Mouse (Mus musculus) MEL (cell line): ENCODE data around the gene Poglut1. TPM values are rescaled to one million over a fixed set of nuclear protein-coding genes. Genes with fewer than 3 reads are reported as not detected.

ENCODE experiments used
- DNase-seq: peaks from one replicate; pipeline ENCODE4 v3.0.0; 2011; ENCODE audit warnings: low read depth, low spot score
- H3K27ac ChIP-seq: 2 replicates; pipeline ENCODE4 v1.5.1; 2012; ENCODE audit warnings: low read depth, mild to moderate bottlenecking, control low read depth, low read length, moderate library complexity; ENCODE audit not compliant: control insufficient read depth
- H3K27me3 ChIP-seq, 2 experiments: fragments of 150-350 bp in 1 of 2; sonication (generic) in 1 of 2; 2 replicates each; pipeline ENCODE4 v1.6.1; 2012; ENCODE audit warnings: low read length in 2 of 2, mild to moderate bottlenecking in 2 of 2, improper control_type of control experiment in 1 of 2, moderate library complexity in 1 of 2; ENCODE audit not compliant: insufficient read depth in 2 of 2, control insufficient read depth in 1 of 2
- H3K36me3 ChIP-seq, 2 experiments: 2 replicates each; pipeline ENCODE4 v1.6.1; 2012 to 2014; ENCODE audit warnings: low read length in 2 of 2, improper control_type of control experiment in 1 of 2, inconsistent platforms in 1 of 2, mild to moderate bottlenecking in 1 of 2; ENCODE audit not compliant: insufficient read depth in 2 of 2, control insufficient read depth in 1 of 2
- H3K4me1 ChIP-seq, 2 experiments: fragments of 150-350 bp in 1 of 2; sonication (generic) in 1 of 2; 2 replicates each; pipeline ENCODE4 v1.6.1; 2012; ENCODE audit warnings: low read length in 2 of 2, improper control_type of control experiment in 1 of 2, mild to moderate bottlenecking in 1 of 2; ENCODE audit not compliant: insufficient read depth in 2 of 2, control insufficient read depth in 1 of 2
- H3K4me3 ChIP-seq, 2 experiments: fragments of 150-350 bp in 1 of 2; sonication (generic) in 1 of 2; 2 replicates each; pipeline ENCODE4 v1.5.1; 2012; ENCODE audit warnings: low read depth in 2 of 2, low read length in 2 of 2, mild to moderate bottlenecking in 2 of 2, moderate library complexity in 2 of 2, control low read depth in 1 of 2, improper control_type of control experiment in 1 of 2; ENCODE audit not compliant: control insufficient read depth in 1 of 2, insufficient read depth in 1 of 2
- H3K79me2 ChIP-seq: 2 replicates; pipeline ENCODE4 v1.6.1; 2012; ENCODE audit warnings: mild to moderate bottlenecking, low read length, moderate library complexity; ENCODE audit not compliant: control insufficient read depth, poor library complexity, insufficient read depth
- H3K9ac ChIP-seq: 2 replicates; pipeline ENCODE4 v1.6.1; 2012; ENCODE audit warnings: low read depth, mild to moderate bottlenecking, control low read depth, low read length, moderate library complexity; ENCODE audit not compliant: control insufficient read depth, poor library complexity, severe bottlenecking
- H3K9me3 ChIP-seq: fragments of 150-350 bp; sonication (generic); replicated peaks from 2 replicates; pipeline ENCODE4 v1.6.1; 2012; ENCODE audit warnings: mild to moderate bottlenecking, low read length, improper control_type of control experiment, moderate library complexity; ENCODE audit not compliant: insufficient read depth
- BHLHE40 ChIP-seq: IDR thresholded peaks from 2 replicates; pipeline ENCODE4 v1.6.1; 2012; ENCODE audit warnings: low read depth, mild to moderate bottlenecking, inconsistent platforms, low read length, improper control_type of control experiment, borderline replicate concordance
- ELF1 ChIP-seq: IDR thresholded peaks from 2 replicates; pipeline ENCODE4 v1.6.1; 2014; ENCODE audit warnings: low read depth, mild to moderate bottlenecking, inconsistent platforms, low read length, improper control_type of control experiment, moderate library complexity
- ETS1 ChIP-seq: IDR thresholded peaks from 2 replicates; pipeline ENCODE4 v1.6.1; 2012; ENCODE audit warnings: low read depth, mild to moderate bottlenecking, inconsistent platforms, low read length, improper control_type of control experiment, moderate library complexity
- GABPA ChIP-seq: IDR thresholded peaks from 2 replicates; pipeline ENCODE4 v1.6.1; 2012; ENCODE audit warnings: low read depth, mild to moderate bottlenecking, inconsistent platforms, low read length, improper control_type of control experiment, moderate library complexity
- HCFC1 ChIP-seq: IDR thresholded peaks from 2 replicates; pipeline ENCODE4 v1.6.1; 2012; ENCODE audit warnings: low read depth, mild to moderate bottlenecking, inconsistent platforms, low read length, improper control_type of control experiment, moderate library complexity
- JUND ChIP-seq: IDR thresholded peaks from 2 replicates; pipeline ENCODE4 v1.6.1; 2011; ENCODE audit warnings: low read depth, mild to moderate bottlenecking, improper control_type of control experiment, low read length
- KAT2A ChIP-seq: conservative IDR thresholded peaks from 2 replicates; pipeline ENCODE4 v1.6.1; 2012; ENCODE audit warnings: low read depth, low read length, improper control_type of control experiment, inconsistent platforms
- MAFK ChIP-seq: IDR thresholded peaks from 2 replicates; pipeline ENCODE4 v1.6.1; 2011; ENCODE audit warnings: low read depth, mild to moderate bottlenecking, low read length, improper control_type of control experiment, borderline replicate concordance
- MXI1 ChIP-seq: IDR thresholded peaks from 2 replicates; pipeline ENCODE4 v1.6.1; 2011; ENCODE audit warnings: mild to moderate bottlenecking, low read depth, low read length, improper control_type of control experiment
- MYB ChIP-seq: IDR thresholded peaks from 2 replicates; pipeline ENCODE4 v1.6.1; 2011; ENCODE audit warnings: mild to moderate bottlenecking, low read depth, low read length, improper control_type of control experiment
- MYC ChIP-seq: IDR thresholded peaks from 2 replicates; pipeline ENCODE4 v1.6.1; 2011; ENCODE audit warnings: low read depth, mild to moderate bottlenecking, low read length, improper control_type of control experiment, moderate library complexity
- NELFE ChIP-seq: IDR thresholded peaks from 2 replicates; pipeline ENCODE4 v1.6.1; 2011; ENCODE audit warnings: low read depth, low read length, improper control_type of control experiment
- NRF1 ChIP-seq: IDR thresholded peaks from 2 replicates; pipeline ENCODE4 v1.6.1; 2014; ENCODE audit warnings: low read depth, mild to moderate bottlenecking, inconsistent platforms, low read length, improper control_type of control experiment, moderate library complexity; ENCODE audit not compliant: poor library complexity, insufficient read depth, severe bottlenecking
- POLR2A ChIP-seq, 2 experiments: IDR thresholded peaks; 2 replicates each; pipeline ENCODE4 v1.6.1; 2011 to 2012; ENCODE audit warnings: low read length in 2 of 2, mild to moderate bottlenecking in 2 of 2, control low read depth in 1 of 2, improper control_type of control experiment in 1 of 2, low read depth in 1 of 2, moderate library complexity in 1 of 2; ENCODE audit not compliant: control insufficient read depth in 1 of 2, insufficient read depth in 1 of 2, poor library complexity in 1 of 2
- POLR2AphosphoS5 ChIP-seq: IDR thresholded peaks from 2 replicates; pipeline ENCODE4 v1.6.1; 2012; ENCODE audit warnings: low read depth, borderline replicate concordance, mild to moderate bottlenecking, inconsistent platforms, low read length, moderate library complexity, mixed read lengths
- RAD21 ChIP-seq: IDR thresholded peaks from 2 replicates; pipeline ENCODE4 v1.6.1; 2011; ENCODE audit warnings: mild to moderate bottlenecking, low read depth, low read length, improper control_type of control experiment
- SIN3A ChIP-seq: IDR thresholded peaks from 2 replicates; pipeline ENCODE4 v1.6.1; 2012; ENCODE audit warnings: low read length, improper control_type of control experiment, inconsistent platforms
- SMC3 ChIP-seq: IDR thresholded peaks from 2 replicates; pipeline ENCODE4 v1.6.1; 2011; ENCODE audit warnings: low read depth, low read length, improper control_type of control experiment
- TBP ChIP-seq: IDR thresholded peaks from 2 replicates; pipeline ENCODE4 v1.8.0; 2011; ENCODE audit warnings: low read depth, low read length, improper control_type of control experiment
- TCF12 ChIP-seq: IDR thresholded peaks from 2 replicates; pipeline ENCODE4 v1.6.1; 2014; ENCODE audit warnings: low read depth, mild to moderate bottlenecking, inconsistent platforms, low read length, improper control_type of control experiment, moderate library complexity
- UBTF ChIP-seq: IDR thresholded peaks from 2 replicates; pipeline ENCODE4 v1.6.1; 2012; ENCODE audit warnings: low read depth, mild to moderate bottlenecking, inconsistent platforms, low read length, improper control_type of control experiment, moderate library complexity, borderline replicate concordance; ENCODE audit not compliant: insufficient read depth
- USF1 ChIP-seq: IDR thresholded peaks from 2 replicates; pipeline ENCODE4 v1.6.1; 2014; ENCODE audit warnings: low read depth, mild to moderate bottlenecking, inconsistent platforms, low read length, improper control_type of control experiment, moderate library complexity
- USF2 ChIP-seq, 2 experiments: IDR thresholded peaks; 2 replicates each; pipeline ENCODE4 v1.6.1; 2011 to 2012; ENCODE audit warnings: improper control_type of control experiment in 2 of 2, low read length in 2 of 2, borderline replicate concordance in 1 of 2, inconsistent platforms in 1 of 2, low read depth in 1 of 2, mild to moderate bottlenecking in 1 of 2; ENCODE audit not compliant: insufficient read depth in 1 of 2
- ZC3H11A ChIP-seq: IDR thresholded peaks from 2 replicates; pipeline ENCODE4 v1.6.1; 2012; ENCODE audit warnings: low read depth, mild to moderate bottlenecking, inconsistent platforms, low read length, improper control_type of control experiment
- ZKSCAN1 ChIP-seq: IDR thresholded peaks from 2 replicates; pipeline ENCODE4 v1.6.1; 2012; ENCODE audit warnings: low read depth, mild to moderate bottlenecking, inconsistent platforms, low read length, improper control_type of control experiment, moderate library complexity
- ZNF384 ChIP-seq: IDR thresholded peaks from 2 replicates; pipeline ENCODE4 v1.6.1; 2012; ENCODE audit warnings: low read depth, mild to moderate bottlenecking, inconsistent platforms, low read length, improper control_type of control experiment
- polyA plus RNA-seq, 2 experiments: library from polyadenylated mRNA; stranded (reverse) in 1 of 2; unstranded in 1 of 2; fragments of >175 nt in 1 of 2; fragments of >200 nt in 1 of 2; gene quantifications; 2 replicates each; pipeline versions ENCODE4 v1.2.1 to v1.2.4; 2012; ENCODE audit warnings: low replicate concordance in 2 of 2, low read depth in 1 of 2; ENCODE audit not compliant: insufficient read length in 2 of 2, insufficient read depth in 1 of 2, missing spikeins in 1 of 2
- total RNA-seq: library from RNA; depleted of rRNA; stranded (reverse); fragments of 300-350 nt; gene quantifications from 2 replicates; pipeline ENCODE4 v1.2.3, GENCODE M21; 2012

Gene Poglut1
- total and polyA plus RNA-seq, 3 experiments: 17.9 to 28.6 TPM; not detected in 1

DNA sequence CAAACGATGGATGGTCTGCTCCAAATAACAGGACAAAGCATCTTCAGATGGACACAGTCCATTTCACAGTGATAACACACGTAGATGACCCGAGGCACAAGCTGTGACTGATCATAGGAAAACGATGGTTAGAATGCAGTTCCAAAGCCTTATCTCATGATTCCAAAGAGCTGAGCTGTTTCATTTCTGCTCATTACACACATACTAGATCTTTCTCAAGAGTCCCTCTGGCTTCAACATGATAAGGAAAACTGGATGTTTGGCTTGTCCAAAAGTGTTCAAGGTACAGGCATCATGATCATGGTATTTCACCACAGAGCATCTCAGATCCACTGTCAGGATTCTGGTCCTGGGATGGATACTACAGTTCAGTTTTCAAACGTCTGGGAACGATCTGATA lies 23.8 kb downstream of the Poglut1 start:
- Histone ChIP-seq H3K79me2 (peaks cover 10% of the 10 kb centered on the region), H3K4me3 (no peak overlapping the region), H3K36me3 (peaks cover 2 to 6% of the 10 kb centered on the region in 2 experiments), H3K27me3 (no peaks in the 10 kb centered on the region)
- no peak for DNase-seq
- TF ChIP-seq JUND: no peak
- no peak for TF ChIP-seq USF1
- TF ChIP-seq POLR2A (IDR thresholded peaks at IDR 0.05; ENCODE audit: control insufficient read depth in 1 of 2, insufficient read depth in 1 of 2, low read depth in 1 of 2, low read length in 2 of 2, poor library complexity in 1 of 2): no peak
- TF ChIP-seq ZKSCAN1: no peak
- TF ChIP-seq BHLHE40: no peak
- TF ChIP-seq GABPA: no peak
- no peak for TF ChIP-seq MAFK
- TF ChIP-seq, all 39 proteins: peak for 0
- Histone ChIP-seq H3K4me1 (peaks cover 0 to 3% of the 10 kb centered on the region in 2 experiments; a peak in 2 of 4 replicates), H3K9ac (no peak overlapping the region), H3K27ac (no peak overlapping the region), H3K9me3 (no peaks in the 10 kb centered on the region)

DNA sequence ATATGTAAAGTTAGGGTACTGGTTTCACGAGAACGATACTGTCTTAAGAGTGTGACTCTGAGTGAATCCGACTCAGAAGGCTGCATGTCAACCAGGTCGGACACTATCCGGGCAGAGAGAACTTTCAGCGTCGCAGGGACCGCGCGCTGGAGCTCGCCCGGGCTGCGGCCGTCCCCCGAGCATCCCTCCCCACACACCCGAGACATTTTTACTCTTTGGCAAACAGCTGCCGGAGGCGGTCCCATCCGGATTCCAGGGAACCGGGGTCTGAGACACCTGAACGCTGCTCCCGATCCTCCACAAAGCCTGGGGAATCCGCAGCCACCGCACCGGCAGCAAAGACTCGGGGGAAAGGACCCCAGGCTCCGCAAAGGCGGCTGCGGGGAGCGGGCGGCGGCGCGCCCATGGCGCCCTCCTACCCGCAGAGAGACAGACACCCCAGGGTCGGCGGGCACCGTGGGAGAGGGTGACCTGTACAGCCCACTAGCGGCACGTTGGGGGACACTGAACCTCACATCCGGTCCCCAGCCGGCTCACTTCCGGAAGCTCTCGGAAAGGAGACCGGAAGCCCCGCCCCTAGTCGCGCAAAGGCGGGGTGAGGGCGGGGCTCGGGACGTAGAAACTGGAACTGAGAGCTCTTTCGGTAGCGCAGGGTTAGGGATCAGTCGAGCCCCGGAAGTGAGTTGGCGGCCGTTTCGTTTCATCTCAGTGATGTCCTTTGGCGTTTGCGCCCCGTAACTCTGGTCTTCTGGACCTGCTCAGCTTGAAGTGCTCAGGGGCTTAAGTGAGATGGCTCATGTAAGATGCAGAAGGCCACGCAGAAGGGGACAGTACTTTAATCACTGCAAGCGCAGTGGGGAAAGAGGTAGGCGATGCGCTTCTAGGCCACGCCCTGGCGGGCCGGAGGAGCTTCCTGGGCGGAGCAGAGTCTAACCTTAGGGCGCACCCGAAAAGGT lies 27.7 kb downstream of the Poglut1 start, which contains the start of gene Timmdc1:
Gene Timmdc1 (minus strand): TSS at position 535 of the 956 bp plus-strand sequence.
- peak; percentile 97 for DNase-seq
- no peak for TF ChIP-seq POLR2AphosphoS5
- 0 out of 2 replicates have a peak, but pooled peaks have one; percentile 9 for TF ChIP-seq MYB
- no peak for TF ChIP-seq SMC3
- TF ChIP-seq POLR2A (IDR thresholded peaks at IDR 0.05; ENCODE audit: control insufficient read depth in 1 of 2, insufficient read depth in 1 of 2, low read depth in 1 of 2, low read length in 2 of 2, poor library complexity in 1 of 2): peak; percentile 91 to 95
- no peak for TF ChIP-seq RAD21
- TF ChIP-seq MXI1: peak; percentile 90
- peak; percentile 96 for TF ChIP-seq NELFE
- no peak; the same call in 1 of the 2 replicates for TF ChIP-seq NRF1
- peak; percentile 42 for TF ChIP-seq TCF12
- TF ChIP-seq KAT2A: no peak; the same call in 1 of the 2 replicates
- no peak for TF ChIP-seq ZC3H11A
- peak; percentile 79 for TF ChIP-seq TBP
- 0 out of 2 replicates have a peak, but pooled peaks have one; percentile 5 for TF ChIP-seq ZNF384
- no peak for TF ChIP-seq BHLHE40
- no peak for TF ChIP-seq GABPA
- TF ChIP-seq ETS1: 0 out of 2 replicates have a peak, but pooled peaks have one; percentile 10
- TF ChIP-seq SIN3A: peak; percentile 73
- TF ChIP-seq MYC: peak; percentile 31; the same call in 1 of the 2 replicates
- TF ChIP-seq USF1: no peak
- no peak for TF ChIP-seq USF2 (IDR thresholded peaks at IDR 0.05; ENCODE audit: borderline replicate concordance in 1 of 2, insufficient read depth in 1 of 2, low read depth in 1 of 2, low read length in 2 of 2)
- no peak for TF ChIP-seq UBTF
- no peak for TF ChIP-seq MAFK
- TF ChIP-seq HCFC1: peak; percentile 84
- peak; percentile 90 for TF ChIP-seq ELF1

More for the DNA sequence above, 27.7 kb downstream of the Poglut1 start, which contains the start of gene Timmdc1:
- Histone ChIP-seq H3K36me3 (peaks cover 1 to 12% of the 10 kb centered on the region in 2 experiments), H3K9me3 (no peaks in the 10 kb centered on the region), H3K27me3 (no peaks in the 10 kb centered on the region), H3K4me3 (peak within 1 kb of the TSS; percentile 77 to 91), H3K79me2 (peaks cover 13% of the 10 kb centered on the region), H3K27ac (peak within 1 kb of the TSS; percentile 92), H3K4me1 (peaks cover 0 to 3% of the 10 kb centered on the region in 2 experiments; a peak in 2 of 4 replicates), H3K9ac (peak within 1 kb of the TSS; percentile 96)
